Mouse (Mus musculus) CD4-positive, CD25-positive, alpha-beta regulatory T cell, adult 4 months (primary cell): ENCODE measurements around the gene Glipr1l2. TPM values are rescaled to one million over a fixed set of nuclear protein-coding genes. Genes with fewer than 3 reads are reported as not detected.
"Not testable (repeated sequence)": the region's sequence is repeated elsewhere in the genome, so short reads cannot be mapped to it uniquely, and the experiment has no call there.

Experiments
- ATAC-seq: one replicate; pipeline ENCODE4 v1.8.0; 2017
- polyA plus RNA-seq, 2 experiments: library from polyadenylated mRNA; unstranded; fragments of 100-300 nt; shearing (Covaris generic); gene quantifications; one replicate each; pipeline ENCODE4 v1.2.1; 2017

Gene Glipr1l2
- polyA plus RNA-seq = under 1 TPM in 1 of 2 experiments, not detected in 1; 0.47 TPM

- no peak for ATAC-seq
Observed at GRCm38 (mm10) chr10:112083157-112083556, at the start of gene Glipr1l2. Gene Glipr1l2 (plus strand): TSS chr10:112083354.

DNA sequence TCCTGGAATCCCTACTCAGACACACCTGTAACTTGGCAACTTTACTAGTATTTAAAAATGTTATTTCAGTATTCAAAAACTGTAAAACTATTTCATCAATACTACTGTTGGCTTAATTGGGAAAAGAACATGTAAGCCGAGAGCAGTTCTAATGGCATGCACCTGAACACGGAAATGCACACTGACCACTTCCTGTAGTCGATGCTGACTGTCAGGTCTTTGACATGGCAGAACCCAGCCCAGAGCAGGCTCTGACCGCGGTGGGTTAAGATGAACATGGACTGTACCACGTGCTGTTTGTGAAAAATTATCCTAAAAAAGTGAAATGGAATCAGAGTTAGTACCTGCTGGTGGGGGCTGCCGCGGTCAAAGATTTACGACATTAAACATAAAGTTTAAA lies 39.6 kb upstream of the Glipr1l2 start:
- ATAC-seq = peak; percentile 49

DNA sequence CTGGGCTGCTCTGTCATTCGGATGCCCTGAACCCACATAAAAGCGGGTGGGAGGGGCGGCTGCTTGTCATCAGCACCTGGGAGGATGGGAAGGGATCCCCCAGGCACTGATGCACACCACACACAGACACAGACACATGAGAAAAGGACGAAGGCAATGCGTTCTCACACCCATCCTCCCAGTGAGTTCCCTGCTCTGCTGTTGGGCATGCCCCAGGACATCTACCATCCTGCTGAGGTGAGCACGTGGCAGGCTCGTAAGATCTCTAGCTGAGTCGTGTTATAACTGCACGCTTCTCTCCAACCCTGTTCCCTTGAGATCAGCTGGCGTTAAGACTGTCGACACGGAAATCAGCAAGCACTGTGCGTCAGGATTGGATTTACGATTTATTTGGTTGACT lies 38.9 kb upstream of the Glipr1l2 start:
- not testable (repeated sequence) for ATAC-seq

DNA sequence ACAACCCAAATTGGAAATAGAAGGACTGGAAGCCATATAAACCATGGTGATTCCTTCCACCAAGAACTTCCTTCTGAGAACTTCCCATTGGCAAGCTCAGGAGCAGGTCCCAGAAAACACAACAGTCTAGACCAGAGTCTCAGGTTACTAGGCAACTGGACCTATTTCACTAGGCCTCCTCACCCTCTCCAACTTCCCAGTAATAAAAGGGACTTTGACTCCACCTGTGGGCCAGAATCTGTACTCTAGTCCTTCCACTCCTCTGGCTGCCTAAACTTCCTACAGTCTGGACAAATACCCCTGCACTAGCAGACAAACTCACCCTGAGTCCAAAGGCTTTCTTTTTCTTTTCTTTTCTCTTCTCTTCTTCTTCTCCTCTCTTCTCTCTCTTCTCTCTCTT lies 31.9 kb upstream of the Glipr1l2 start:
- ATAC-seq = peak; percentile 60

DNA sequence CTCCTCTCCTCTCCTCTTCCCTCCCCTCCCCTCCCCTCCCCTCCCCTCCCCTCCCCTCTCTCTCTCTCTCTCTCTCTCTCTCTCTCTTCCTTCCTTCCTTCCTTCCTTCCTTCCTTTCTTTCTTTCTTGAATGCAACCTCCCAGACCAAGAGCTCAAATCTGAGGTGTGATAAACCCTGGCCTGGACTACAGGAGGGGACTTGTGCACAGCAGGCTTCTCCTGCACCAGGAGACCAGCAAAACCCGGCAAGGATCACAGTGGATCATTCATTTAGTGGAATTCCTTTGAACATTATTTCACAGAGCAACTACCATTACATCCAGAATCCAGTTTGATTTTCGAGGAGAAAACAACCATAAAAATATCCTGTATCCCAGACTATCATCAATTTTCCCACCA lies 31.2 kb upstream of the Glipr1l2 start:
- not testable (repeated sequence) for ATAC-seq

GRCm38 (mm10) chr10:112059702-112060582 lies 23.2 kb upstream of the Glipr1l2 start, which contains the start of gene Glipr1l1:
Gene Glipr1l1 (plus strand): TSS chr10:112060189.
- ATAC-seq = peak; percentile 43

DNA sequence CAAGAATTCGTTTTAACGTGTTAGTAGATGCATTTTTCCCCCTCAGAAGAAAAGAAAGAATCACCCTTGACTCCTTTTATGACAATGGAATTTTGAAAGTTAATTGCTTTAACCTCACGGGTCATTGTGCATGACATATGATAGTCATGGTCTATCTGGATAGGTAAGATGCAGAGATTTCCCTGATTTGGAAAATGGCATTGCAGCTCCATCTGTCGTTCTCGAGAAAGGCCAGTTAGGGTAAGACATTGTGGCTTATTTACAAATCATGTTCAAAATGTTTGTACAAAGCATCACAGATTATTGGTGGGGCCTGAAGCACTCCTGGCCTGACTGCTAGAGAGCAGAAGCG lies 22.6 kb upstream of the Glipr1l2 start:
- not testable (repeated sequence) for ATAC-seq

GRCm38 (mm10) chr10:112080044-112080443 lies 3.1 kb upstream of the Glipr1l2 start:
- ATAC-seq = no peak

- peak; percentile 56 for ATAC-seq
Observed at GRCm38 (mm10) chr10:112105785-112106184, 22.6 kb downstream of the Glipr1l2 start.

GRCm38 (mm10) chr10:112110401-112110800 lies 27.2 kb downstream of the Glipr1l2 start:
- ATAC-seq = no peak

- ATAC-seq = not testable (repeated sequence)
Observed at GRCm38 (mm10) chr10:112125090-112125489, 41.9 kb downstream of the Glipr1l2 start.

GRCm38 (mm10) chr10:112127682-112128230 lies 44.6 kb downstream of the Glipr1l2 start:
- not testable (repeated sequence) for ATAC-seq

DNA sequence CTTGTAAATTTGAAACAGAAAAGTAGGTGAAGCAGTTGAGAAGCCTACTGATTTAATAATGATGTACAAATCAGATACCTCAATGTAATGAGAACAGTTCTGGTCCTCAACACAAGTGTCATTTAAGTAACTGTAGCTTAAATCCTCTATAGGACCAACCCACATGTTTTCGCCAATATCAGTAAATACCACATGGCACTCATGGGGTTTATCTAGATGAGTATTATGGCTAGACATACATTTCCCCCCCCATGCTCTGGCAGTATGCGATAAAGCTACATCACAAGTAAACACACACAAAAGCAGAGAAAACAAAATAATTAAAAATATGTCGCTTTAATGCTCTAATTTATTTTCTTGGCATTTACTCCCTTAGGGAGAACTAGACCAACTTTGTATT lies 49.0 kb downstream of the Glipr1l2 start:
- no peak for ATAC-seq

- ATAC-seq = no peak
Observed at GRCm38 (mm10) chr10:112138050-112138870, 55.1 kb downstream of the Glipr1l2 start.

GRCm38 (mm10) chr10:112138871-112139430 lies 55.8 kb downstream of the Glipr1l2 start:
- no peak for ATAC-seq

- no peak for ATAC-seq
Observed at GRCm38 (mm10) chr10:112139834-112140233, 56.7 kb downstream of the Glipr1l2 start.

Other genes with a start within 250 kb of the Glipr1l2 start
- 10 to 100 TPM; 43.4 to 46.6 TPM for gene Krr1, start 110.7 kb upstream of the Glipr1l2 start, polyA plus RNA-seq
- gene Glipr1, start 80.7 kb upstream of the Glipr1l2 start, polyA plus RNA-seq = 100 to 1,000 TPM; 116 to 144 TPM
- not detected for gene Glipr1l1, start 23.2 kb upstream of the Glipr1l2 start, polyA plus RNA-seq
- not detected for gene Glipr1l3, start 77.0 kb downstream of the Glipr1l2 start, polyA plus RNA-seq
- not detected for gene Caps2, start 80.3 kb downstream of the Glipr1l2 start, polyA plus RNA-seq
- gene Kcnc2, start 187.8 kb downstream of the Glipr1l2 start, polyA plus RNA-seq = not detected